Mouse (Mus musculus) MEL (cell line): ENCODE measurements around the gene Dnajb7. TPM values are rescaled to one million over a fixed set of nuclear protein-coding genes. Genes with fewer than 3 reads are reported as not detected.

Experiments used
- DNase-seq: peaks from one replicate; pipeline ENCODE4 v3.0.0; 2011; ENCODE audit warnings: low read depth, low spot score
- H3K27ac ChIP-seq: 2 replicates; pipeline ENCODE4 v1.5.1; 2012; ENCODE audit warnings: low read depth, mild to moderate bottlenecking, control low read depth, low read length, moderate library complexity; ENCODE audit not compliant: control insufficient read depth
- H3K27me3 ChIP-seq, 2 experiments: fragments of 150-350 bp in 1 of 2; sonication (generic) in 1 of 2; 2 replicates each; pipeline ENCODE4 v1.6.1; 2012; ENCODE audit warnings: low read length in 2 of 2, mild to moderate bottlenecking in 2 of 2, improper control_type of control experiment in 1 of 2, moderate library complexity in 1 of 2; ENCODE audit not compliant: insufficient read depth in 2 of 2, control insufficient read depth in 1 of 2
- H3K36me3 ChIP-seq, 2 experiments: 2 replicates each; pipeline ENCODE4 v1.6.1; 2012 to 2014; ENCODE audit warnings: low read length in 2 of 2, improper control_type of control experiment in 1 of 2, inconsistent platforms in 1 of 2, mild to moderate bottlenecking in 1 of 2; ENCODE audit not compliant: insufficient read depth in 2 of 2, control insufficient read depth in 1 of 2
- H3K4me1 ChIP-seq, 2 experiments: fragments of 150-350 bp in 1 of 2; sonication (generic) in 1 of 2; 2 replicates each; pipeline ENCODE4 v1.6.1; 2012; ENCODE audit warnings: low read length in 2 of 2, improper control_type of control experiment in 1 of 2, mild to moderate bottlenecking in 1 of 2; ENCODE audit not compliant: insufficient read depth in 2 of 2, control insufficient read depth in 1 of 2
- H3K4me3 ChIP-seq, 2 experiments: fragments of 150-350 bp in 1 of 2; sonication (generic) in 1 of 2; 2 replicates each; pipeline ENCODE4 v1.5.1; 2012; ENCODE audit warnings: low read depth in 2 of 2, low read length in 2 of 2, mild to moderate bottlenecking in 2 of 2, moderate library complexity in 2 of 2, control low read depth in 1 of 2, improper control_type of control experiment in 1 of 2; ENCODE audit not compliant: control insufficient read depth in 1 of 2, insufficient read depth in 1 of 2
- H3K79me2 ChIP-seq: 2 replicates; pipeline ENCODE4 v1.6.1; 2012; ENCODE audit warnings: mild to moderate bottlenecking, low read length, moderate library complexity; ENCODE audit not compliant: control insufficient read depth, poor library complexity, insufficient read depth
- H3K9ac ChIP-seq: 2 replicates; pipeline ENCODE4 v1.6.1; 2012; ENCODE audit warnings: low read depth, mild to moderate bottlenecking, control low read depth, low read length, moderate library complexity; ENCODE audit not compliant: control insufficient read depth, poor library complexity, severe bottlenecking
- H3K9me3 ChIP-seq: fragments of 150-350 bp; sonication (generic); replicated peaks from 2 replicates; pipeline ENCODE4 v1.6.1; 2012; ENCODE audit warnings: mild to moderate bottlenecking, low read length, improper control_type of control experiment, moderate library complexity; ENCODE audit not compliant: insufficient read depth
- BHLHE40 ChIP-seq: IDR thresholded peaks from 2 replicates; pipeline ENCODE4 v1.6.1; 2012; ENCODE audit warnings: low read depth, mild to moderate bottlenecking, inconsistent platforms, low read length, improper control_type of control experiment, borderline replicate concordance
- CHD1 ChIP-seq: IDR thresholded peaks from 2 replicates; pipeline ENCODE4 v1.6.1; 2012; ENCODE audit warnings: low read depth, mild to moderate bottlenecking, inconsistent platforms, low read length, improper control_type of control experiment
- CHD2 ChIP-seq: IDR thresholded peaks from 2 replicates; pipeline ENCODE4 v1.6.1; 2011; ENCODE audit warnings: low read length, improper control_type of control experiment
- CTCF ChIP-seq, 3 experiments: IDR thresholded peaks in 2 of 3; conservative IDR thresholded peaks in 1 of 3; 2 replicates each; pipeline ENCODE4 v1.5.1; 2011 to 2012; ENCODE audit warnings: low read length in 3 of 3, low read depth in 2 of 3, mild to moderate bottlenecking in 2 of 3, improper control_type of control experiment in 1 of 3, inconsistent platforms in 1 of 3, mixed read lengths in 1 of 3, moderate library complexity in 1 of 3; ENCODE audit not compliant: control insufficient read depth in 1 of 3, insufficient read depth in 1 of 3, poor library complexity in 1 of 3, severe bottlenecking in 1 of 3
- E2F4 ChIP-seq: IDR thresholded peaks from 2 replicates; pipeline ENCODE4 v1.6.1; 2011; ENCODE audit warnings: low read depth, low read length, improper control_type of control experiment, borderline replicate concordance
- ELF1 ChIP-seq: IDR thresholded peaks from 2 replicates; pipeline ENCODE4 v1.6.1; 2014; ENCODE audit warnings: low read depth, mild to moderate bottlenecking, inconsistent platforms, low read length, improper control_type of control experiment, moderate library complexity
- EP300 ChIP-seq, 2 experiments: IDR thresholded peaks; 2 replicates each; pipeline ENCODE4 v1.6.1; 2011; ENCODE audit warnings: improper control_type of control experiment in 2 of 2, low read length in 2 of 2, low read depth in 1 of 2, mild to moderate bottlenecking in 1 of 2
- ETS1 ChIP-seq: IDR thresholded peaks from 2 replicates; pipeline ENCODE4 v1.6.1; 2012; ENCODE audit warnings: low read depth, mild to moderate bottlenecking, inconsistent platforms, low read length, improper control_type of control experiment, moderate library complexity
- GATA1 ChIP-seq: IDR thresholded peaks from 2 replicates; pipeline ENCODE4 v1.6.1; 2011; ENCODE audit warnings: low read depth, low read length, improper control_type of control experiment
- HCFC1 ChIP-seq: IDR thresholded peaks from 2 replicates; pipeline ENCODE4 v1.6.1; 2012; ENCODE audit warnings: low read depth, mild to moderate bottlenecking, inconsistent platforms, low read length, improper control_type of control experiment, moderate library complexity
- JUND ChIP-seq: IDR thresholded peaks from 2 replicates; pipeline ENCODE4 v1.6.1; 2011; ENCODE audit warnings: low read depth, mild to moderate bottlenecking, improper control_type of control experiment, low read length
- MAZ ChIP-seq: IDR thresholded peaks from 2 replicates; pipeline ENCODE4 v1.6.1; 2012; ENCODE audit warnings: low read depth, mild to moderate bottlenecking, inconsistent platforms, low read length, improper control_type of control experiment
- MEF2A ChIP-seq: IDR thresholded peaks from 2 replicates; pipeline ENCODE4 v1.6.1; 2014; ENCODE audit warnings: low read depth, mild to moderate bottlenecking, inconsistent platforms, low read length, improper control_type of control experiment; ENCODE audit not compliant: poor library complexity, insufficient replicate concordance, severe bottlenecking; ENCODE audit errors: extremely low read depth
- NELFE ChIP-seq: IDR thresholded peaks from 2 replicates; pipeline ENCODE4 v1.6.1; 2011; ENCODE audit warnings: low read depth, low read length, improper control_type of control experiment
- NRF1 ChIP-seq: IDR thresholded peaks from 2 replicates; pipeline ENCODE4 v1.6.1; 2014; ENCODE audit warnings: low read depth, mild to moderate bottlenecking, inconsistent platforms, low read length, improper control_type of control experiment, moderate library complexity; ENCODE audit not compliant: poor library complexity, insufficient read depth, severe bottlenecking
- POLR2A ChIP-seq, 2 experiments: IDR thresholded peaks; 2 replicates each; pipeline ENCODE4 v1.6.1; 2011 to 2012; ENCODE audit warnings: low read length in 2 of 2, mild to moderate bottlenecking in 2 of 2, control low read depth in 1 of 2, improper control_type of control experiment in 1 of 2, low read depth in 1 of 2, moderate library complexity in 1 of 2; ENCODE audit not compliant: control insufficient read depth in 1 of 2, insufficient read depth in 1 of 2, poor library complexity in 1 of 2
- POLR2AphosphoS2 ChIP-seq: IDR thresholded peaks from 2 replicates; pipeline ENCODE4 v1.6.1; 2011; ENCODE audit warnings: low read length, improper control_type of control experiment
- POLR2AphosphoS5 ChIP-seq: IDR thresholded peaks from 2 replicates; pipeline ENCODE4 v1.6.1; 2012; ENCODE audit warnings: low read depth, borderline replicate concordance, mild to moderate bottlenecking, inconsistent platforms, low read length, moderate library complexity, mixed read lengths
- SMC3 ChIP-seq: IDR thresholded peaks from 2 replicates; pipeline ENCODE4 v1.6.1; 2011; ENCODE audit warnings: low read depth, low read length, improper control_type of control experiment
- TAL1 ChIP-seq: IDR thresholded peaks from 2 replicates; pipeline ENCODE4 v1.6.1; 2012; ENCODE audit warnings: mild to moderate bottlenecking, inconsistent platforms, low read length, moderate library complexity, mixed read lengths
- TBP ChIP-seq: IDR thresholded peaks from 2 replicates; pipeline ENCODE4 v1.8.0; 2011; ENCODE audit warnings: low read depth, low read length, improper control_type of control experiment
- UBTF ChIP-seq: IDR thresholded peaks from 2 replicates; pipeline ENCODE4 v1.6.1; 2012; ENCODE audit warnings: low read depth, mild to moderate bottlenecking, inconsistent platforms, low read length, improper control_type of control experiment, moderate library complexity, borderline replicate concordance; ENCODE audit not compliant: insufficient read depth
- USF2 ChIP-seq, 2 experiments: IDR thresholded peaks; 2 replicates each; pipeline ENCODE4 v1.6.1; 2011 to 2012; ENCODE audit warnings: improper control_type of control experiment in 2 of 2, low read length in 2 of 2, borderline replicate concordance in 1 of 2, inconsistent platforms in 1 of 2, low read depth in 1 of 2, mild to moderate bottlenecking in 1 of 2; ENCODE audit not compliant: insufficient read depth in 1 of 2
- polyA plus RNA-seq, 2 experiments: library from polyadenylated mRNA; stranded (reverse) in 1 of 2; unstranded in 1 of 2; fragments of >175 nt in 1 of 2; fragments of >200 nt in 1 of 2; gene quantifications; 2 replicates each; pipeline versions ENCODE4 v1.2.1 to v1.2.4; 2012; ENCODE audit warnings: low replicate concordance in 2 of 2, low read depth in 1 of 2; ENCODE audit not compliant: insufficient read length in 2 of 2, insufficient read depth in 1 of 2, missing spikeins in 1 of 2
- total RNA-seq: library from RNA; depleted of rRNA; stranded (reverse); fragments of 300-350 nt; gene quantifications from 2 replicates; pipeline ENCODE4 v1.2.3, GENCODE M21; 2012

The Dnajb7 gene
- total and polyA plus RNA-seq, 3 experiments, result 0.17 TPM; not detected in 2

DNA sequence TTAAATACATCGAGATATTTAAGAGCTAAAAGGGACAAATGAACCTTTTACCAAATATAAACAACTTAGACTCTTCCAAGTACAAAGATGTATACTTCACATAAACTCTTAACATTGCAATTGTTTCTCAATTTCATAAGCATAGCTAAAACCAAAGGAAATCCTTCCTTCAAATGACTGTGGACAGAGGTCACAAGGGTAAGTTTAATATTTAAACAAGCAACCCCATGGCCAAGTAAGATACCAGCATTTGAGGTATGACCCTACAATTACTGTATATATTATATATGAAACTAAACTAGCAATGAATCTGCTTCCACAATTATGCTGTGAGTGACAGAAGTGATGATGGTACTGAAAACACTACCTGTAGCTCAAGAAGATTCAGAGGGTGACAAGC is 43.8 kb downstream of the Dnajb7 start:
- no peak overlapping the region for H3K9ac ChIP-seq
- H3K27ac ChIP-seq, result no peak overlapping the region
- H3K4me3 ChIP-seq, result no peak overlapping the region
- peaks cover 6% of the 10 kb centered on the region for H3K79me2 ChIP-seq
- TF ChIP-seq ELF1 (no peak), HCFC1 (no peak), POLR2A (IDR thresholded peaks at IDR 0.05; ENCODE audit: control insufficient read depth in 1 of 2, insufficient read depth in 1 of 2, low read depth in 1 of 2, low read length in 2 of 2, poor library complexity in 1 of 2) (no peak), BHLHE40 (no peak)
- H3K9me3 ChIP-seq, result no peaks in the 10 kb centered on the region
- peaks cover 5 to 6% of the 10 kb centered on the region in 2 experiments for H3K4me1 ChIP-seq
- H3K36me3 ChIP-seq, result peaks cover 22 to 38% of the 10 kb centered on the region in 2 experiments
- DNase-seq, result no peak
- no peaks in the 10 kb centered on the region for H3K27me3 ChIP-seq

DNA sequence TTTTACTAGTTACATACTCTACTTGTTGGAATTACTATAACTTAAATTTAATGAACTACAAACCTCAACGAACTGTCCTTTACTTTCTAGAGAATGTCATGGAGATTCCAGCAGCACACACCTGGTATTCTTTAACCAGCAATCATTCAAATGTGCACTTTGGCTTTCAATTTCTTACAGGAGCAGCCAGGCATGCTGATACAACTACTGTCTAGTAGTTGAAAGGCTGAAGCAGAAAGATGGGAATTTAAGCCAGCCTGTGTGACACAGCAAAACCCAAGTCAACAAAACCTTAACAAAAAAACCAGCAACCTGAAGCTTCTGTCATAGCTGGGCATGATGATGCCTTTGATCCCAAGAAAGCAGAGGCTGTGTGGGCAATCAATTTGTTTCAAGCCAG is 45.6 kb downstream of the Dnajb7 start:
- peaks cover 22 to 23% of the 10 kb centered on the region in 2 experiments for H3K36me3 ChIP-seq

DNA sequence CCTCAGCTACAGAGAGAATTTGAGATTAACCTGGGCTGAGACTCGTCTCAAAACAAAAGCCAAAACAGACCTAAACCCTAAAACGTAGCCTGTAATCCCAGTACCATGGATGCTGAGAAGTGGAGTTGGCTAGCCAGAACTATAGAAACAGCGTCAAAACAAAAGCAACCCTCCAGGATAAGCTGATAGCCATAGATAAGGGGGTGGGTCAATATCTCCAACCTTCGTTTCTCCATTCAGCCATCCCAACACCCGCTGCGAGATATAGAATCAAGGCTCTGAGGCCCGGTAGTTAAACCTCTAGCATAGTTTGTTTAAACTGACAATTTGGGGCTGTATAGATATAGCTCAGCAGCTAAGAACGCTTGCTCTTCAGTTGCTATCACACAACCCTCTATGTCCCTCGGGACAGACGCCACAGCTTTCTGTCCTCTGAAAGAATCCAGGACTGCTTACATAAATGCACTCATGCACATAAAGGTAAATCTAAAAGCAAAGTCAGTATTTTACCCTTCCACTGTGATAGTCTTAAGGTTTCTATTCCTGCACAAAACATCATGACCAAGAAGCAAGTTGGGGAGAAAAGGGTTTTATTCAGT is 46.6 kb downstream of the Dnajb7 start:
- Histone ChIP-seq H3K4me1 (peaks cover 5 to 8% of the 10 kb centered on the region in 2 experiments), H3K9ac (peak overlapping the region; percentile 27), H3K4me3 (peak overlapping the region; percentile 53 to 80), H3K27me3 (no peaks in the 10 kb centered on the region), H3K79me2 (peaks cover 8% of the 10 kb centered on the region), H3K27ac (peak overlapping the region; percentile 48), H3K36me3 (peaks cover 21 to 22% of the 10 kb centered on the region in 2 experiments), H3K9me3 (no peaks in the 10 kb centered on the region)
- peak; percentile 53 for DNase-seq
- TF ChIP-seq EP300 (IDR thresholded peaks at IDR 0.05; ENCODE audit: low read depth in 1 of 2, low read length in 2 of 2) (peak in 1 of 2 experiments; percentile 22; a peak in 1 of 4 replicates), UBTF (no peak), ETS1 (no peak), BHLHE40 (no peak), MAZ (no peak), CHD1 (no peak), SMC3 (no peak), GATA1 (peak; percentile 69), ELF1 (no peak), POLR2AphosphoS2 (peak; percentile 16), CTCF (IDR thresholded peaks at IDR 0.05 in 2 of 3, conservative IDR thresholded peaks at IDR 0.05 in 1 of 3; ENCODE audit: control insufficient read depth in 1 of 3, insufficient read depth in 1 of 3, low read depth in 2 of 3, low read length in 3 of 3, poor library complexity in 1 of 3, severe bottlenecking in 1 of 3) (no peak)

More for the DNA sequence above, 45.6 kb downstream of the Dnajb7 start:
- TF ChIP-seq JUND (no peak), BHLHE40 (no peak), UBTF (no peak), HCFC1 (no peak), TBP (no peak), MEF2A (no peak), E2F4 (no peak), POLR2AphosphoS5 (no peak), ETS1 (no peak), SMC3 (no peak), POLR2AphosphoS2 (no peak), NRF1 (no peak), USF2 (IDR thresholded peaks at IDR 0.05; ENCODE audit: borderline replicate concordance in 1 of 2, insufficient read depth in 1 of 2, low read depth in 1 of 2, low read length in 2 of 2) (no peak), POLR2A (IDR thresholded peaks at IDR 0.05; ENCODE audit: control insufficient read depth in 1 of 2, insufficient read depth in 1 of 2, low read depth in 1 of 2, low read length in 2 of 2, poor library complexity in 1 of 2) (no peak), NELFE (no peak), MAZ (no peak), EP300 (IDR thresholded peaks at IDR 0.05; ENCODE audit: low read depth in 1 of 2, low read length in 2 of 2) (no peak), GATA1 (no peak), CHD2 (no peak), TAL1 (no peak)
- Histone ChIP-seq H3K27me3 (no peaks in the 10 kb centered on the region), H3K4me1 (peaks cover 5 to 8% of the 10 kb centered on the region in 2 experiments), H3K4me3 (no peak overlapping the region), H3K27ac (0 out of 2 replicates have a peak overlapping the region, but pooled peaks have one; percentile 0), H3K9me3 (no peaks in the 10 kb centered on the region), H3K9ac (no peak overlapping the region), H3K79me2 (peaks cover 8% of the 10 kb centered on the region)
- DNase-seq, result no peak
